Mouse (Mus musculus) v-Abl transformed pro-B cells (cell line): Measurements from ENCODE around the gene Ficd.

ENCODE experiments used
- in situ Hi-C, 2 experiments: fragments of 400-800 bp; cut with MboI; formaldehyde crosslinking; loops; one replicate each; pipeline ENCODE4 v1.15.1; 2025; ENCODE audit not compliant: unreplicated experiment in 2 of 2

The Ficd gene

GRCm38 (mm10) chr5:113727238-113727637, 8.4 kb upstream of the Ficd start:
- in situ Hi-C loops: loop anchor here (5.0 to 10.0 kb wide), 5 partner anchors 362 to 1302 kb away; partner anchors contain the start of gene Gm6588 (in 1 of the 2)

DNA sequence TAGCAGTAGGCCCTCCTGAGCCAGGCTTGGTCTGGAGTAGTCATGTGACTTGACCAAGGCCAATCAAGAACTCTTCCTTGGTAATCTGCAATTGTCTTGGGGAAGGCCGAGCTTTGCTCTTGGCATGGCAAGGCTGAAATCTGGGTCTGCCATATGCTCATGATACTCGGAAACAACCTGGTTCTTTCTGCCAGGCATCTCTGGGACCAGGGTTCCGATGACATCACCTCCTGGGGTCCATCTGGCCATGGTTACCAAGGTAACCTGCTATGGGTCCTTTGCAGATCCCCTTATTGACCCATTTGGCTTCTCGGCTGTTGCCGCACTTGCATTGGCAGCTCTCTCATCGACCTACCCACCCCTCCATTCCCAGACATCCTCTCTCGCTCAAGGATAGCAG, 7.6 kb upstream of the Ficd start:
- in situ Hi-C loops: loop anchor here (5.0 to 10.0 kb wide), 5 partner anchors 363 to 1303 kb away; partner anchors contain the start of gene Gm6588 (in 1 of the 2)

DNA sequence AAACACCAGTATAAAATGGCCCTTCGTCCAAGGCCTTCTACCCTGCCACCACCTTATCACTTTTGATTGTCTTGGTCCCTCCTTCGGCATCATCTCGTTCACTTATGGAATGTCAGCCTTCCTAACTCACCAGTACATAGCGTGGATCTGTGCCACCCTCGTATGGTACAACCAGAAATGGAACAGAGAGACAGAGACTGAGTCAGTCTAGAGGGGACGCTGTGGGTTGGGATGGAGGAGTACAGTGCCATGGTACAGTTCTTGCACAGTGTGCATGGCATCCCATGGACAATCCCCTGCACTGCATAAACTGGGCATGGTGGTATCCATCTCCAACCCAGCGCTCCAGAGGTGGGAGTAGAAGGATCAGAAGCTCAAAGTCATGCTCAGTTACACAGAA, 6.9 kb upstream of the Ficd start:
- in situ Hi-C loops: loop anchor here (5.0 to 10.0 kb wide), 5 partner anchors 364 to 1304 kb away; partner anchors contain the start of gene Gm6588 (in 1 of the 2)

GRCm38 (mm10) chr5:113730641-113731121, 4.9 kb upstream of the Ficd start:
- in situ Hi-C loops: loop anchor here (5.0 to 10.0 kb wide), 5 partner anchors 82 to 1396 kb away; no protein-coding TSS in a partner anchor

DNA sequence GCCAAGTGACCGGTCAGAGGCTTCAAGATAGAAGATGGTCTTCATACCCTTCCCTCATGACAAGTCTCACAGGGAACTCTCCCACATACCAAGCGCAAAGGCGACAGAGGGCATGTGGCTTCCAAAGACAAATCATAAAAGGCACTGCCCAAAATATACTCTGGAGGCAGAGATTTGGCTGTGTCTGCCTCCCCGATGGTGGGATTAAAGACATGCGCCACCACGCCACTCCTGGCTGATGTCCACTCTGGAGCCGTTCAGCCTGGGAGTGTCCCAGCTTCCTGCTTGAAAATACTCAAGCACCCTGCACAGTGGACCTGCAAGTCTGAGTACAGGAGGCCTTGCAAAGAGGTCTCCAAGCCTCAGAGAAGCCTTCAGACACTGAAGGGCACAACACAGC, 4.4 kb upstream of the Ficd start:
- in situ Hi-C loops: loop anchor here (5.0 to 10.0 kb wide), 5 partner anchors 81 to 1396 kb away; no protein-coding TSS in a partner anchor

DNA sequence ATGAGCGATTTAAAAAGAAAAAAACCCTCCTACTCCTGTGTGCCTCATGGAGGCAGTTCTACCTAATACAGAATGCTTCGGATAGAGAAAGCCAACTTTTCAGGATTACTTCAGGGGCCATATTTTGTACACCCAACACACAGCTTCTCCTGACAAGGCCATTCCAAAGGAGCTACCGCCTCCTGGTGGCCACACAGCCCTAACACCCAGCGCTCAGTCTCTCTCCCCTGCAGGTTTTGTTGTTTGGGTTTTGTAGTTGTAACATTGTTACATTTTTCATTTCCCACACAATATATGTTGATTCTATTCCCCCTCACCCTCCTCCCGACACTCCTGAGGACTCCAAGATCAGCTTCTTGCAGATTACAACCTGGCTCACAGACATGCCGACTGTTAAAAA, 3.4 kb upstream of the Ficd start:
- in situ Hi-C loops: loop anchor here (5.0 to 10.0 kb wide), 5 partner anchors 80 to 1397 kb away; no protein-coding TSS in a partner anchor

- in situ Hi-C loops: loop anchor here (5.0 to 10.0 kb wide), 5 partner anchors 78 to 1400 kb away; no protein-coding TSS in a partner anchor
Measured at GRCm38 (mm10) chr5:113734376-113734775, 1.2 kb upstream of the Ficd start.

- in situ Hi-C loops: loop anchor here (5.0 to 10.0 kb wide), 5 partner anchors 37 to 1400 kb away; partner anchors contain the start of genes Iscu (in 1 of the 2) and Sart3 (in 1 of the 2)
Measured at GRCm38 (mm10) chr5:113735023-113735344, 619 bp upstream of the Ficd start.

DNA sequence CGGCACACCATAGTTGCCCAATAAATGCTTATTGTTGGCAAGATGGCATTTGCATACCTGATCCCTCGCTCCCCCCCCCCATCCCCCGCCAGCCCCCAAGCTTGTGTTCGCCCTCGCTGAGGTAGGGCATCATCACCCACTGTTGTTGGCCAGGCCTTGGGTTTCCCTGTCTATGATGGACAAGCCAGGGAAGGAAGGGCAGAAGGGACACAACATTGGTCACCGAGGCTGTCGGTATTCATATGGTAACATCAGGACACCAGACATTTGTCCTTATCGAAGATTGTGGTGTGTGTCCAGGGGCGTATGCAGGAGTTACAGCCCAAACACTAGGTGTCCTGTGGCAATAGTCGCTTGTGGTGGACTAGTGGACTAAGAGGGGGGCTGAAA, 505 bp downstream of the Ficd start:
- in situ Hi-C loops: loop anchor here (5.0 to 10.0 kb wide), 5 partner anchors 36 to 1401 kb away; partner anchors contain the start of genes Iscu (in 1 of the 2) and Sart3 (in 1 of the 2)

GRCm38 (mm10) chr5:113736522-113737164, 1.0 kb downstream of the Ficd start:
- in situ Hi-C loops: loop anchor here (5.0 to 10.0 kb wide), 5 partner anchors 36 to 1402 kb away; partner anchors contain the start of genes Iscu (in 1 of the 2) and Sart3 (in 1 of the 2)

- in situ Hi-C loops: loop anchor here (5.0 to 10.0 kb wide), 5 partner anchors 35 to 1403 kb away; partner anchors contain the start of genes Iscu (in 1 of the 2) and Sart3 (in 1 of the 2)
Measured at GRCm38 (mm10) chr5:113737607-113738237, 2.1 kb downstream of the Ficd start.

DNA sequence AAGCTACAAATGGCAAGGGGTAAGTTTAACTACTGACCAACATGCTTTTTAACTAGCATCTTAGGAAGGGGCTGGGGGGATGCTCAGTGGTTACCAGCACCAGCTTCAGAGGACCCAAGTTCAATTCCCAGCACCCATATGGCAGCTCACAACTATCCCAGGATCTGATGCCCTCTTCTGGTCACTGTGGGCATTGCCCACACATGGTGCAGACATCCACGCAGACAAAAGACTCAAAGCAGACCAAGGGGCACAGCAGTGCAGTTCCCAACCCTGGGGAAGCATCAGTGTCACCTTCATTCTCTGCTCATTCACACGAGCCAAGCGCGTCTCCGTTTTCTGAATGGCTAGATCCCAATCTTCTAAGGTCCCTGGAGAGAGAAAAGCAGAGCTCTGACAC, 12.0 kb downstream of the Ficd start:
- in situ Hi-C loops: no loop called here

DNA sequence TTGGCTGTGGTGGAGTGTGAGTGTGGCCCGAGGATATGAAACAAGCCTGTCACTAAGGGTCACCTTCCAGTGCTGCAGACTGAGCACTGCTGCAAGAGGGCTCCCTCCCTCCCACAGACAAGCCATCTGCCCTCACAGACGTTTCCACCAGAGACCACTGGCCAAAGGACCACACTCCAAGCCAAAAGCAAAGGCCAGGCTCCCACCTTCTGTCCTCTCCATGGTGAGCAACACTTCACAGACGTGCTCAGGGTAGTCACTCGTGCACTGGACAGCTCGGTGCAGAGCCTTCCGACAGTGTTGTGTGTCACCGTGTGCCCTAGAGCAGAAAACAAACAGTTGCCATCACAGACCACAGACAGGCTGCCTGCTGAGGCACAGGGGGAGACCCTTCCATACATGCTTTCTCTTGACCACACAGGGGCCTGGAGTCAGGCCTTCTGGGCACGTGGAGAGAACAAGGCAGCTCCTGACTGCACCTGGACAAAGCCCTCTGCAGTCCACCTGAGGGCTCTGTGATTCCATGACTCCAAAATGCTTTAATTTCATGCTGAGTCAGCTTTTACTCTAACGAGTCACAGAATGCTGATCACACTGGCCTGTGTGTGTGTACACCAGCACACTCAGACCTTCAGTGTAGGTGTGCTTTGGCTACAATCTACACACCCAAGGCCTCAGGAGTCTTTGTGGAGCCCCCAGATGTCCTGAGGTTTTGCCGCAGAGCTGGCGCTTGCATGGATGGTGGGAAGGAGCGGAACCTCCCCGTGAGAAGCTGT, 13.1 kb downstream of the Ficd start:
- in situ Hi-C loops: no loop called here

- in situ Hi-C loops: no loop called here
Measured at GRCm38 (mm10) chr5:113751521-113752157, 16.0 kb downstream of the Ficd start.

- in situ Hi-C loops: no loop called here
Measured at GRCm38 (mm10) chr5:113755347-113756030, 19.9 kb downstream of the Ficd start.

- in situ Hi-C loops: no loop called here
Measured at GRCm38 (mm10) chr5:113761585-113761984, 26.0 kb downstream of the Ficd start.

- in situ Hi-C loops: no loop called here
Measured at GRCm38 (mm10) chr5:113764426-113764825, 28.8 kb downstream of the Ficd start.

- in situ Hi-C loops: no loop called here
Measured at GRCm38 (mm10) chr5:113765641-113766526, 30.3 kb downstream of the Ficd start.
